Comparison of ENCODE assay signal across 8 mouse cellular contexts in the genomic region with DNA sequence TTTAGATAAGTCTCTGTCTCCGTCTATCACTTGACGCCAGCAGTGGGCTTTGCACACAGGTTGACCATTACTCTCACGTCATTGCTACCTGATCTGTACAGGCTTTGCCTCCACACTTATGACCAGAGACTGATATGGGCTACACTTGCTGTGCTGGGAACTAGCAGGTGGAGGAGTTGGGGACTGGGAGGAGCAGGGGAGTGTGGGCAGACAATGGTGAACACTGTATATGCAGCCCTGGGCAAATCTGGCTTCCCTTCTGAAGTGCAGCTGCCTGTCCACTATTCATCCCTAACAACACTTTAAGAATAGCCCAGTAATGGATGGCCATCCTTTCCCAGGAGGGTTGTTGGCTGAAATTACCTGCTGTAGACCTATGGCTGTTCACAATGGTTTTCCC.
DNase-seq lines count a peak whose midpoint lies in the region; ATAC-seq and TF ChIP-seq lines count a peak whose summit lies in the region.

No protein-coding gene starts in this region.

- no peak for TF ChIP-seq EP300 in stomach, postnatal 0 days (optimal IDR thresholded peaks at IDR 0.05)

- no peak for TF ChIP-seq CTCF in stomach, postnatal 0 days (IDR thresholded peaks at IDR 0.05; ENCODE audit: low read depth)

- no peak for ATAC-seq in heart, embryonic 15.5 days (replicated peaks; ENCODE audit: insufficient number of reproducible peaks, insufficient read depth, low FRiP score, low read depth)
- no peak for ATAC-seq in heart, embryonic 11.5 days (replicated peaks; ENCODE audit: insufficient number of reproducible peaks, low FRiP score, low TSS enrichment)
- peak; percentile 28; the same call in 1 of the 2 replicates for ATAC-seq in midbrain, embryonic 13.5 days
- peak; percentile 12; the same call in 1 of the 2 replicates for ATAC-seq in limb, embryonic 12.5 days (ENCODE audit: insufficient number of reproducible peaks, insufficient read depth, low FRiP score, low TSS enrichment, low read depth)
- no peak for ATAC-seq in stomach, postnatal 0 days (ENCODE audit: low FRiP score, low TSS enrichment)

- DNase-seq in midbrain, embryonic 10.5 days (ENCODE audit: low spot score), result no peak
- no peak for DNase-seq in stomach, postnatal 0 days (ENCODE audit: low spot score)
- DNase-seq in cerebellum, adult 9-10 months, result no peak
- no peak for DNase-seq in Muller cell, postnatal 12 days (ENCODE audit: inconsistent ontology term)

- no peaks in the 10 kb centered on the region for H3K27me3 ChIP-seq in heart, embryonic 15.5 days
- H3K27me3 ChIP-seq in heart, embryonic 11.5 days (ENCODE audit: control insufficient read depth, insufficient read depth, low read length), result no peaks in the 10 kb centered on the region
- no peaks in the 10 kb centered on the region for H3K27me3 ChIP-seq in midbrain, embryonic 13.5 days
- no peaks in the 10 kb centered on the region for H3K27me3 ChIP-seq in midbrain, embryonic 10.5 days (ENCODE audit: low read depth, poor library complexity, severe bottlenecking)
- H3K27me3 ChIP-seq in limb, embryonic 12.5 days, result no peaks in the 10 kb centered on the region
- no peaks in the 10 kb centered on the region for H3K27me3 ChIP-seq in stomach, postnatal 0 days (ENCODE audit: control insufficient read depth, insufficient read depth, low read length)

- WGBS in heart, embryonic 15.5 days, result 64% methylated on average over 3 of the region's 3 CpGs
- WGBS in heart, embryonic 11.5 days (ENCODE audit: insufficient replicate concordance), result 72% methylated on average over 3 of the region's 3 CpGs
- 91% methylated on average over 3 of the region's 3 CpGs for WGBS in midbrain, embryonic 13.5 days
- 92% methylated on average over 3 of the region's 3 CpGs for WGBS in midbrain, embryonic 10.5 days
- 78% methylated on average over 3 of the region's 3 CpGs for WGBS in limb, embryonic 12.5 days
- 73% methylated on average over 3 of the region's 3 CpGs for WGBS in stomach, postnatal 0 days

- no peaks in the 10 kb centered on the region for H3K36me3 ChIP-seq in heart, embryonic 15.5 days
- no peaks in the 10 kb centered on the region for H3K36me3 ChIP-seq in heart, embryonic 11.5 days (ENCODE audit: control insufficient read depth, insufficient read depth, low read length)
- no peaks in the 10 kb centered on the region for H3K36me3 ChIP-seq in midbrain, embryonic 13.5 days
- H3K36me3 ChIP-seq in midbrain, embryonic 10.5 days, result no peaks in the 10 kb centered on the region
- H3K36me3 ChIP-seq in limb, embryonic 12.5 days, result peaks cover 4% of the 10 kb centered on the region; the same call in 1 of the 2 replicates
- H3K36me3 ChIP-seq in stomach, postnatal 0 days (ENCODE audit: control insufficient read depth, insufficient read depth, low read length), result 0 out of 2 replicates have a peak, but pooled peaks cover 3% of the 10 kb centered on the region

- no peak overlapping the region for H3K9ac ChIP-seq in heart, embryonic 15.5 days
- no peak overlapping the region for H3K9ac ChIP-seq in heart, embryonic 11.5 days (ENCODE audit: low read depth, low read length)
- no peak overlapping the region; the same call in 1 of the 2 replicates for H3K9ac ChIP-seq in midbrain, embryonic 13.5 days (replicated peaks)
- no peak overlapping the region for H3K9ac ChIP-seq in limb, embryonic 12.5 days (replicated peaks)
- H3K9ac ChIP-seq in stomach, postnatal 0 days (ENCODE audit: low read length), result no peak overlapping the region

- no peak overlapping the region for H3K4me2 ChIP-seq in heart, embryonic 15.5 days
- H3K4me2 ChIP-seq in heart, embryonic 11.5 days, result no peak overlapping the region
- no peak overlapping the region for H3K4me2 ChIP-seq in midbrain, embryonic 13.5 days (replicated peaks)
- H3K4me2 ChIP-seq in limb, embryonic 12.5 days, result peak overlapping the region; percentile 44; the same call in 1 of the 2 replicates
- H3K4me2 ChIP-seq in stomach, postnatal 0 days (replicated peaks; ENCODE audit: low read depth), result no peak overlapping the region

- no peaks in the 10 kb centered on the region for H3K9me3 ChIP-seq in heart, embryonic 15.5 days (replicated peaks)
- H3K9me3 ChIP-seq in heart, embryonic 11.5 days (replicated peaks; ENCODE audit: control insufficient read depth, low read length), result no peaks in the 10 kb centered on the region
- H3K9me3 ChIP-seq in midbrain, embryonic 13.5 days, result no peaks in the 10 kb centered on the region
- H3K9me3 ChIP-seq in midbrain, embryonic 10.5 days (replicated peaks), result no peaks in the 10 kb centered on the region
- H3K9me3 ChIP-seq in limb, embryonic 12.5 days, result no peaks in the 10 kb centered on the region
- no peaks in the 10 kb centered on the region for H3K9me3 ChIP-seq in stomach, postnatal 0 days (ENCODE audit: control insufficient read depth, low read length)

- H3K27ac ChIP-seq in heart, embryonic 15.5 days, result peak overlapping the region; percentile 74
- no peak overlapping the region for H3K27ac ChIP-seq in heart, embryonic 11.5 days (ENCODE audit: low read depth, low read length)
- H3K27ac ChIP-seq in midbrain, embryonic 13.5 days, result peak overlapping the region; percentile 61
- no peak overlapping the region for H3K27ac ChIP-seq in midbrain, embryonic 10.5 days (replicated peaks)
- peak overlapping the region; percentile 94 for H3K27ac ChIP-seq in limb, embryonic 12.5 days
- H3K27ac ChIP-seq in stomach, postnatal 0 days (replicated peaks), result peak overlapping the region; percentile 78

- H3K4me3 ChIP-seq in heart, embryonic 15.5 days, result no peak overlapping the region
- no peak overlapping the region for H3K4me3 ChIP-seq in heart, embryonic 11.5 days (ENCODE audit: low read depth, low read length)
- no peak overlapping the region for H3K4me3 ChIP-seq in midbrain, embryonic 13.5 days (replicated peaks)
- H3K4me3 ChIP-seq in midbrain, embryonic 10.5 days, result no peak overlapping the region
- no peak overlapping the region for H3K4me3 ChIP-seq in limb, embryonic 12.5 days (replicated peaks)
- H3K4me3 ChIP-seq in stomach, postnatal 0 days (ENCODE audit: low read depth, low read length), result no peak overlapping the region

- H3K4me1 ChIP-seq in heart, embryonic 15.5 days (replicated peaks), result peaks cover 41% of the 10 kb centered on the region
- peaks cover 8% of the 10 kb centered on the region for H3K4me1 ChIP-seq in heart, embryonic 11.5 days (ENCODE audit: control insufficient read depth, insufficient read depth, low read length)
- H3K4me1 ChIP-seq in midbrain, embryonic 13.5 days (replicated peaks), result peaks cover 33% of the 10 kb centered on the region
- H3K4me1 ChIP-seq in midbrain, embryonic 10.5 days, result no peaks in the 10 kb centered on the region
- peaks cover 73% of the 10 kb centered on the region for H3K4me1 ChIP-seq in limb, embryonic 12.5 days (replicated peaks)
- peaks cover 7% of the 10 kb centered on the region; the same call in 1 of the 2 replicates for H3K4me1 ChIP-seq in stomach, postnatal 0 days (replicated peaks; ENCODE audit: control insufficient read depth, insufficient read depth)

Comparison
In these comparisons a context has a peak if more than half of its experiments do, and no peak if none do; other contexts are left out.
1. H3K27ac ChIP-seq: peak in heart, embryonic 15.5 days (single experiment), midbrain, embryonic 13.5 days (single experiment), limb, embryonic 12.5 days (single experiment) and stomach, postnatal 0 days (single experiment); none in heart, embryonic 11.5 days (single experiment) and midbrain, embryonic 10.5 days (single experiment).
2. ATAC-seq: peak in midbrain, embryonic 13.5 days (single experiment) and limb, embryonic 12.5 days (single experiment); none in heart, embryonic 15.5 days (single experiment), heart, embryonic 11.5 days (single experiment) and stomach, postnatal 0 days (single experiment).